Mouse (Mus musculus) A20 (cell line): ENCODE measurements around the gene Klhdc10.

ENCODE experiments used
- DNase-seq: peaks from one replicate; pipeline ENCODE4 v3.0.0-alpha.2; 2011; ENCODE audit warnings: low read depth, low spot score

Klhdc10 gene

GRCm38 (mm10) chr6:30402091-30402491, 423 bp downstream of the Klhdc10 start:
- DNase-seq: no peak

DNA sequence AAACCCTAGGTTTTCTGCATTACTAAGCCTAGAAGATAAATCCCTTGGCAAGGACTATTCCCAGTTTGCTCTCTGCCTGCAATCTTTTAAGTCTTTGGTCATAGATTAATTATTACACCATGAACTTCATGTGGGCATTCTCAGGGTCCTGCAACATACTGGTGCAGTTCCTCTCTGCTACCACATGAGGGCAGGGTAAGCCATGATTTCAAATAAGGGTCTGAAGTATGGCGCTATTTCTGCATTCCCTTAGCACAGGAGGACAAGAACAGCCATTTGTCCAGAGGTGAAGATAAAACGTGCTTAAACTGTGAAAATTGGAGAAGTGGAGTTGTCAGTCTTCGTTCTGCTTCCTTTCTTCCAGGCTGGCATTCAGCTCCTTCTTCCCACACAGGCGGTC, 1.8 kb downstream of the Klhdc10 start:
- peak; percentile 81 for DNase-seq

DNA sequence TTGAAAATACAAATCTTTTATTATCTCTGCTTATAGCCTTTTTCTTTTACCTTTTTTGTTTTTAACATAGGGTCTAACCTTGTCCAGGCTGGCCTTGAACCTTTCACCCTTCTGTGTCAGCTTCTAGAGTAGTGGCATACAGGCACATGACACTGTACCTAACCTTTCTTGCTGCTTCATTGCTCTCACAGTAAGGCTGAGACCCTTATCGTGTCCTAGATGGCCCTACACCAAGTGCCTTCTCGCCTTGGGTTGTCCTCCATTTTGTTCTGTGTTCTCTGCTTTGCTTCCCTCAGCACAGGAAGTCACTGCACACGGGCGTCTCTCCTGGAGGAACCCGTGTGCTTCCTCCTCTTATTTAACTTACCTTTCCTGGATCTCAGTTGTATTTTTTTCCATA, 3.0 kb downstream of the Klhdc10 start:
- DNase-seq: no peak

GRCm38 (mm10) chr6:30408276-30408675, 6.6 kb downstream of the Klhdc10 start:
- DNase-seq: no peak

GRCm38 (mm10) chr6:30409399-30410093, 7.9 kb downstream of the Klhdc10 start:
- no peak for DNase-seq

GRCm38 (mm10) chr6:30411311-30411710, 9.6 kb downstream of the Klhdc10 start:
- no peak for DNase-seq

GRCm38 (mm10) chr6:30416126-30416525, 14.5 kb downstream of the Klhdc10 start:
- no peak for DNase-seq

DNA sequence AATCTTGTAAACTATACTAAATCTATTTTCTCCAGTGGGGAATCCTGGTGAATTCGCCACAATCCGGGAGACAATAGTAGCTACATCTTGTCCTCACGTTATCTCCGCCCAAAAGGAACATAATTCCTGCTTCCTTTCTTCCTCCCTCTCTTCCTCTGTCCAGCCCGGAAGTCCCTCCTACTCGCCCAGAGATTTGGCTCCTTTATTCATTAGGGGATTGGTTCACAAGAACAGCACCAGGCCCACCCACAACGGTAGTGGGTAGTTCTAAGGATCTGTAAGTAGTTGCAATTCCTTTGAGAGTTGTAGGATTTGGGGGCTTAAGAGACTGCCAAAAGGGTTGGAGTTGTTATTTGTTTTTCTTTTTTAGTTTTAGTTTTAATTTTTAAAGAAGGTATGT, 15.1 kb downstream of the Klhdc10 start:
- no peak for DNase-seq

DNA sequence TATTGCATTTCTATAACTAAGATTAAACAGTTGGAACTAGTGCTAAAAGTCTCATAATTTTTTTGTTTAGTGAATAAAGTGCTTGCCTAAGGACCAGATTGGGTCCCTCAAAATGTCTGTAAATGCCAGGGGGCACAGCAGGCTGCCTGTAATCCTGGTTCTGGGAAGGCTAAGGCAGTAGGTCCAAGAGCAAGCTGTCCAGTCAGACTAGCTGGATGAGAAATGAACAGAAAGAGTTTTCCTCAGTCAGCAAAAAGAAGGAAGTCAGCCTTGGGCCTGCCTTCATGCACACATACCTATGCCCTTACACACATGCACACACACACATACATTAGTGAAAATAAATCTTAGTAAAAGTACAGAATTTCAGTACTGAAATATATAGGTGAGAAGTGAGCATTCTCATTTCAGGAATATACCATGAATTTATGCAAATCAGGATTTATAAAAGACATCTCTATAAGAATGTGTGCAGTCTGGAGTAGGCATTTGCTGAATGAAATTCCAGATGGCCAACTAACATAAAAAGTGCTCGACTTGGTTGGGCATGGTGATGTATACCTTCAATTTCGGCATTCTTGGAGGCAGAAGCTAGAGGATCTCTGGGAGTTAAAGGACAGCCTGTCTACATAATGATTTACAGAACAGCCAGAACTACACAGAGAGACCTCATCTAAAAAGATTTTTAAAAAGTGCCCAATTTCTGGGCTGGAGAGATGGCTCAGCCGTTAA, 31.0 kb downstream of the Klhdc10 start:
- DNase-seq: no peak

DNA sequence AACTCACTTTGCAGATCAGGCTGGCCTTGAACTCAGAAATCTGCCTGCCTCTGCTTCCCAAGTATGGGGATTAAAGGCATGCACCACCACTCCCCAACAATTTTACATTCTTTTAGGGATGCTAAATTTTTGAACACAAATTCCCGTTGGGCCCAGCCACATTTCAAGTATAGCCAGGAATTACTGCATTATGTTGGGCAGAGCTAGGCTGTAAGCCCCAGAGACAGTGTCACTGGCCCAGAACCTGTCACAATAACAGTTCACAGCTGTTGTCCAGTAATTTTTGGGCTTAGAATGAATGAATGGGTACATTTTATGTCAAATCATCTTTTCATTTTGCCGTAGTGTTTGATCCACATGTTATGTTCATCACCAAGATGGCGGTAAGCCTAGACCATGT, 34.8 kb downstream of the Klhdc10 start:
- DNase-seq: no peak

DNA sequence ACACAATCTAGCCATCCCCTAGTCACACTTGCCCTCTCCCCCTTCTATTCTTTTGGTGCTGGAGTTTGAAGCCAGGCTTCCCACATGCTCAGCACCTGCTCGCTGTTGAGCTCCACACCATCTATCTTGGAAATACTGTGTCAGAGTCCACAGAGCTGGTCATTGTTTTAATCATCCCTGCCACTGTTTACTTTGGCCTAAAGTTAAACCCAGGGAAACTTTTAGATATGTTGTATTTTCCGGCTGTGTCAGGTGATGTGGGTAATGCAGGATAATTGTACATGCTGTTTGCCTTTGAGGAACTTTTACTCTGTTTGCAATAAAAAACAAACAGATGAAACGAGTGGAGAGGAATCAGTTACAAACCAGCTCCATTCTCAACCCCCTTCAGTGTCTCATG, 35.4 kb downstream of the Klhdc10 start:
- no peak for DNase-seq

DNA sequence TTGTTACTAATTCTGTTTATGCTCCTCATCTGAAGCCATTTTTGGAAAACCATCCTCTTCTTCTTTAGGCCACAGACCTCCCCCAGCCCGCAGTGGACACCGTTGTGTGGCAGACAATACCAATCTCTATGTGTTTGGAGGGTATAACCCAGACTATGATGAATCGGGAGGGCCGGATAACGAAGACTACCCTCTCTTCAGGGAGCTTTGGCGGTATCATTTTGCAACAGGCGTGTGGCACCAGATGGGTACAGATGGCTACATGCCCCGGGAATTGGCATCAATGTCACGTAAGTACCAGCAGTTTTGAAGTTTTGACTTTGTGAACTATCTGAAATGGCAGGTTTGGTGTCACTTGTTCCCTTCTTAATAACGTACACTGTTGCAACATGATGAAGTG, 37.9 kb downstream of the Klhdc10 start:
- no peak for DNase-seq

DNA sequence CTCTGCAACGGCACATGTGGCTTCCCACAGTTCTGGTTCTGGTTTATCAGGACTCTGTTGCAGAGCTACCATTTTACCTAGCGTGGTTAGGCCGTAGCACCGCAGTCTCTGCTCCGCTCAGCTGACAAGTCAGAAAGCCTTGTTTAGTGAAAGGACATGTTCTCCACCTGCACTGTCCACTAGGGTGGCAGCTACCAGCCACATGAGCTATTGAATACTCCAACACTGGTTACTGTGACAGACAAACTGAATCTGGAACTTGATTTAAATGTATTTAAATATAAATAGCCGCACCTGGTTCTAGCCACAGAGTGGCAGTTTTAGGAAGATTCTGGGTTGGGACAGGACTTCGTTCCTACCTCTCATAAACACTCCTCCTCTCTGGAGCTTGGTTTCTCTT, 55.3 kb downstream of the Klhdc10 start:
- no peak for DNase-seq

GRCm38 (mm10) chr6:30458626-30459025, 57.0 kb downstream of the Klhdc10 start:
- DNase-seq: no peak

- peak; percentile 17 for DNase-seq
Observed at GRCm38 (mm10) chr6:30459056-30459747, 57.5 kb downstream of the Klhdc10 start.

DNA sequence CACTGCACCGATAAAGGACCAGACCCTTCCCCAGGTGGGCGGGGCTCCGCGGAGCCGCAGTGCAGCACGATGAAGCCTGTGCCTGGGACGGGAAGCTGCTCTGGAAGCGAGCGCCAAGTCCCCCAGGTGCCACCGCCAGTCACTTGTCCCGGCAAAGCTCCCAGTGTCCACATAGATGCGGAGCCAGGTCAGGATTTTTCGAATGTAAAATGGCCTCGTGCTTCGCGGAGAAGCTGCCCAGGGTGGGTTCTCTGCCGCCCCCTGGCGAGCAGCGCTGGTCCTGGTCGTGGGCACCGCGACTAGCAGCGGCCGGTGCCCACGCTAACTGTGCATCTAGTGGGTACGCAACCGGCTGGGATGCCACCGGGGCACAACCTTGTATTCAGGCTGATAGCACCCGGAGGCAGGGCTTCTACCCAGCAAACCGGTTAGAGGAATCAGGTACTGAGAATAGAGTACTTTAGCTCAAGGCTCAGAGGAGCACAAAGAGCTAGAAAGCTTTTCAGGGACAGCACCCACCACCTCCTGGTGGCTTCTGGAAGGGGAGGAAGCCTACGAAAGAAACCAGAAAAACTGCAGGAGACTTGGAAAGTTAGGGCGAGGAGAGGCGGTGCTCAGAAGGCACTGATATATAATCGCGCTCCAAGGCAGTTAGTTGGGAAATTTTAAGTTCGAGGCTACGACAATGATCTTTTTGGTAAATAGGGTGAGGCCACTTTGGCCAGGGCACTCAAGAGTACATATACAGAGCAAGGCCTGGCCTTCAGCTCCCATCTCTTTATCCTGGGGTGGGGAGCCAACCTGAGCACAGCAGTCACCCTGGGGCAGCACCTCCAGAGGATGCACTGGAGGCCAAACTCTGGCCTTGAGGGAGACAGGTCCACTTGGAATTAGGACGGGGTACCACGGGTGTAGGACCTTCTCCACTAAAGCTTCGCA, 58.4 kb downstream of the Klhdc10 start:
- peak; percentile 83 for DNase-seq

DNA sequence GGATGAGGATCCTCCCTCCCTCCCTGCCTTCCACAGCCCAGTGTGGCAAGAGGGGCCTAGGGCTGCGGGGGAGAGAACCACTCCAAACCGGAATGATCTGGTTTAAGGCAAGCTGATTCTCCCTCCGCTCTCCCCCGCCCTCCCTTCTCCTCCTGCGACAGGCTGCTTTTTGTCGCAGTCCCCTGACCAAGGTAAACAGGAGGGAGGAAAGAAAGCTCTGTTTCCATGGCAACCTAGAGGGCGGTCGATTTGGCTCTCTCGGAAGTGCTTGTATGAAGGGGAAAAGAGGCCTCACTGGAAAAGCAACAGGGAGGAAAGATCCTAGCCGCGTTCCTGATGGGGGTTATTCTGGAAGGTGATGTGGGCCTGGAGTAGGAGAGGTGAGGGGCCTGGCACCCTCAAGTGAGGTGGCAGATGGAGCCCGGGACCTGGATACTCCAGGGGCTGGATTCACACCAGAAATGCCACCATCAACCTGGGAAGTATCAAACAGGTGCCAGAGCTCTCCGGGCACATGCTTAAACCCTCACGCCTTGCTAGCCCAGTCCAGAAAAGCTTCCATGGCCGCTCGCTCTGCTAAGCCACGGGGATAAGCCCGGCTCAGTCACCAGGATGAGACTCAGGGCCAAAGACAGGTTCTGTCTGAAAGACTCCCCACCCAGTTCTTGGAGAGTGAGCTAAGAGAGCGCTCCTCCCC, 59.2 kb downstream of the Klhdc10 start:
- no peak for DNase-seq

DNA sequence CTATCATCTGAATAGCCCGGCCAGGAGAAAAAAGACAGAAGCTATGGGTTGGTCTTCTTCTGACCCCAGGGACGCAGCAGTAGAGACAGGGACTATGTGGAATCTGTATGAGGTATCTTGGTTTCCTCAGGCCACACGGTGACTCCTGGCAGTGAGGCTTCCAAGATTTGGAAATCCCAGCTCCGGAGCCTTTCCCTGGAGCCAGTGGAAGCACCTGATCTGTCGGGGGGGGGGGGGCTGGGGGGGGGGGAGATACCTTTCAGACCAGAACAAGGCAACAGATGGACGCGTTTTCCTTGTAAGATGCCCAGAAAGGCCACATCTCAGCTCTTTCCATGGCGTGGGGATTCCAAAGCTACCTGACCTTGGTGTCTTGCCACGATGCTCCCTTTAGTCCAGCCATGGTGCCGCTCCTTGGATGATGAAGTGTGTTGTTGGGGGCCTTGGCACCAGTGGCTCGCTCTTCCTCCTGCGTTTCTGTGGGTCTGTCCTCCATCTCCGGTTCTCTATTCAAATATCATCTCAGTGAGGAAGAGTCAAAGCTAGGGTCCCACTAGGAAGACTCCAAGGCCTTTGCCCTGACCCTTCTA, 60.2 kb downstream of the Klhdc10 start:
- no peak for DNase-seq

GRCm38 (mm10) chr6:30462822-30463221, 61.2 kb downstream of the Klhdc10 start:
- no peak for DNase-seq

GRCm38 (mm10) chr6:30465586-30465985, 63.9 kb downstream of the Klhdc10 start:
- no peak for DNase-seq

- no peak for DNase-seq
Observed at GRCm38 (mm10) chr6:30468058-30468457, 66.4 kb downstream of the Klhdc10 start.
